Mouse (Mus musculus) embryonic fibroblast, embryonic 13.5 days (primary cell): ENCODE measurements around the gene Cmbl. TPM values are rescaled to one million over a fixed set of nuclear protein-coding genes. Genes with fewer than 3 reads are reported as not detected.

Experiments
- H3K27ac ChIP-seq: 2 replicates; pipeline ENCODE4 v1.5.1; 2012; ENCODE audit warnings: low read length, control low read depth, inconsistent platforms; ENCODE audit not compliant: insufficient read depth
- H3K4me1 ChIP-seq: 2 replicates; pipeline ENCODE4 v1.6.1; 2011; ENCODE audit warnings: low read length; ENCODE audit not compliant: control insufficient read depth, insufficient read depth
- H3K4me3 ChIP-seq: 2 replicates; pipeline ENCODE4 v1.5.1; 2011; ENCODE audit warnings: mild to moderate bottlenecking, control low read depth, low read length; ENCODE audit not compliant: insufficient read depth
- CTCF ChIP-seq: IDR thresholded peaks from 2 replicates; pipeline ENCODE4 v1.5.1; 2011; ENCODE audit warnings: mild to moderate bottlenecking, control low read depth, low read length, moderate library complexity, borderline replicate concordance; ENCODE audit not compliant: insufficient read depth
- POLR2A ChIP-seq: IDR thresholded peaks from 2 replicates; pipeline ENCODE4 v1.6.1; 2011; ENCODE audit warnings: low read depth, mild to moderate bottlenecking, control low read depth, low read length, moderate library complexity
- polyA plus RNA-seq: library from polyadenylated mRNA; stranded (reverse); fragments of >200 nt; gene quantifications from 2 replicates; pipeline ENCODE4 v1.2.4, GENCODE M21; 2011; ENCODE audit warnings: low read depth; ENCODE audit not compliant: missing spikeins, insufficient read length

Cmbl gene
- polyA plus RNA-seq, 1 experiment = 2.3 TPM

DNA sequence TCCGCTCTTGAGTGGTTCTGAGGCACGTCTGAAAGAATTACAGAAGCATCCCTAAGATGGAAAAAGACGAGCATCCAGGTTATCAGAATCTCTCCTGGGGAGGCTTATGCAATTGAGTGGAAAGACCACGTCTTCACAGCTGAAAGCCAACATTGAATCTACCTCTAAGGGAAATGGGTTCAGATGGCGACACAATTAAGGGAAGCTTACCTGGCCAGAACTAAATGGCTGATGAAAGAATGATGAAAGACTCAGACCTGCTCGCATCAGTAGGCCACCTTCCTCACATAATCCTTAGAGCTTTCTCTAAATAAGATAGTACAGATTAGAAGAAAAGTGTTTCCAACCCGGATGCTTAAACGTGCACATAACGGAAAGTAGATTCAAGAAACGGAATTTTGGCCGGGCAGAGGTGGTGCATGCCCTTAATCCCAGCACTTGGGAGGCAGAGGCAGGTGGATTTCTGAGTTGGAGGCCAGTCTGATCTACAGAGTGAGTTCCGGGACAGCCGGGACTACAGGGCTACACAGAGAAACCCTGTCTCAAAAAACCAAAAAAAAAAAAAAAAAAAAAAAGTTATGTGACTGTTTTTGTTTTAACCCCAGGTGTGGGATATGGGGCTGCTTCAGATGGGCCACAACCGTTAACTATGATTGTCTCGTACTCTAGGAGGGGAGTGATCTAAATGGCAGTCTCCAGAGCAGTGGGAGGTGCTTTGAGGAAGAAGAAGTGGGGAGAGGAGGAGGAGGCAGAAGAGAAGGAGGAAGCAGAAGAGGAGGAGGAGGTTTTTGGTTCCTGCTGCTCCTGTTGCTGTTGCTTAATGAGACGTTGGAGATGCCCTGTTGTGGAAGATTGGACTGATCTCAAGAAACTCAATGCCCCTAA, 33.5 kb upstream of the Cmbl start:
- peaks cover 3% of the 10 kb centered on the region; the same call in 1 of the 2 replicates for H3K4me1 ChIP-seq
- peak overlapping the region; percentile 93 for H3K27ac ChIP-seq
- H3K4me3 ChIP-seq = peak overlapping the region; percentile 95
- TF ChIP-seq CTCF (no peak), POLR2A (peak; percentile 36; the same call in 1 of the 2 replicates)

DNA sequence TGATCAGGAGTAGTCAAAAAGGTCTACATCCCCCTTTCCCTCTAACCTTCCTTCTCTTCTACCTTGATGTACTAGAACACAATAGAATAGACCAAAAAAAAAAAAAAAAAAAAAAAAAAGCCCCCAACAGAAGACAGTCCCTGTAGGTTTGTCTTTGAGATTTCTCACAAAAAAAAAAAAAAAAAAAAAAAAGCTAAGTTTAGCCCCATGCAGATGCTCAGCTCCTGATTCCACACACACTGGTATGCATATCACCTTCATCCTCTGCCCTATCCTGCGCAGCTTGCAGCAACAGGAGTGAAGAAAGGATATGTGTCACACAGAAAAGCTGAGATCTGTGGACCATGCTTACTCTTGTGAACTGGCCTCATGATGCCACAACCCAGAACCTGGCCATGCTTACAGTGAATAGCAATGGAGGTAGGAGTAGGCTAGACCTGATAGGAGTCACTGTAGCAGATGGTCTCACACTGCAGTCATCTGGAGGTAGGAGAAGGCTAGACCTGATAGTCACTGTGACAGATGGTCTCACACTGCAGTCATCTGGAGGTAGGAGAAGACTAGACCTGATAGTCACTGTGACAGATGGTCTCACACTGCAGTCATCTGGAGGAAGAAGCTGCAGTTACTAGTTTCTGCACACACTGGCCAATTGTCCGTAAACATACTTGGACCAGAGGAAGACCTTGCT, 32.7 kb upstream of the Cmbl start:
- Histone ChIP-seq H3K4me1 (peaks cover 3% of the 10 kb centered on the region; the same call in 1 of the 2 replicates), H3K4me3 (no peak overlapping the region), H3K27ac (no peak overlapping the region)
- TF ChIP-seq POLR2A = peak; percentile 31; the same call in 1 of the 2 replicates
- TF ChIP-seq CTCF = no peak

DNA sequence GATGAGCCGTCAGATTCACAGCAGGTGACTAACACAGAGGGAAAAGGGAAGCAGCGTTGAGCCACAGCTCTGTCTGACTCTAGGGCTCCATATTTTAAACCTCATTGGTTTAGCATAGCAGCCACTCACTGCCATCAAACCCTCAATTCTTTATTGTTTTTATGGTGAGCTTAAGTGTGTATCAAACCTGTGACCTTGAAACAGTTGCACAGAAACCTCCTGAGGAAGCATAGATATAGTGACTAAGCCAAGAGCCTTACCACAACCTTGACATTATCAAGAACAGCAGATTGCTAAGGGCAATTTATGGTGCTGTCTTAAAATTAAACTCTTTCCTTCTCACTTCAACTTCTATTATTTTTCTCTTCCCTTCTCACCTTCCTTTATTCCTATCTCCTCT, 31.7 kb upstream of the Cmbl start:
- no peak for TF ChIP-seq POLR2A
- no peak for TF ChIP-seq CTCF
- no peak overlapping the region for H3K27ac ChIP-seq
- no peak overlapping the region for H3K4me3 ChIP-seq
- peaks cover 3% of the 10 kb centered on the region; the same call in 1 of the 2 replicates for H3K4me1 ChIP-seq

DNA sequence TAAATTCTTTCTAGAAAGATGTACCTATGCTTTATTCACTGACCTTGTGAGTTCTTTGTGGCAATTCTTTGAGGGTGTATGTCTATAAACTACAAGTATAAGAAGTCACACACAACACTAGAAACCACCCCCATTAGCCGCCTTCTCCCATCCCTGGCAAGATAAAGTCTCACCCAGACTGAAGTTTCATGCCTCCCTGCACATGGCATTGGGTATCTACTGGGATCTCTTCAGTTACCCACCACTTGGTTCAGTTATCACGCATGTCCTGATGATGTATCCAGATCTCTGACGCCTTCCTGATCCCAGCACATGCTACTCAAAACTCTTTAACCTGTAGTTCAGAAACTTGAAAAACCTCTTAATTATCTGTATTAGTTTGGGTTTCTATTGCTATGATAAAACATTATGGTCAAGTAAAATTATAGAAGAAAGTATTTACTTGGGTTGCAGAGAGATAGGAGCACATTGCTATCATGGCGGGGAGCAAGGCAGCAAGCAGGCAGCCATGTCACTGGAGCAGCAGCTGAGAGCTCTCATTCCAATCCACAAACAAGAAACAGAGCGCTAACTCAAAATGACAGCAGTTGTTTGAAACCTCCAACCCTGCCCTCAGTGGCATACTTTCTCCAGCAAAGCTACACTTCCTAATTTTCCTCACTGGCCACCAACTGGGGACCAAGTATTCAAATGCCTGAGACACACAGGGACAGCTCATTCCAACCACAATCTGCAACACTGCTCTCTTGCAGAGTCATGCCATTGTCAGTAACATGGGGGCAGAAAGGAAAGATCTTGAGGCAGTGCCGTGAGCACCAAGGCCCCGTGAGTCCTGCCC, 30.5 kb upstream of the Cmbl start:
- H3K27ac ChIP-seq = no peak overlapping the region
- TF ChIP-seq CTCF (no peak), POLR2A (no peak)
- H3K4me3 ChIP-seq = no peak overlapping the region
- H3K4me1 ChIP-seq = no peaks in the 10 kb centered on the region

DNA sequence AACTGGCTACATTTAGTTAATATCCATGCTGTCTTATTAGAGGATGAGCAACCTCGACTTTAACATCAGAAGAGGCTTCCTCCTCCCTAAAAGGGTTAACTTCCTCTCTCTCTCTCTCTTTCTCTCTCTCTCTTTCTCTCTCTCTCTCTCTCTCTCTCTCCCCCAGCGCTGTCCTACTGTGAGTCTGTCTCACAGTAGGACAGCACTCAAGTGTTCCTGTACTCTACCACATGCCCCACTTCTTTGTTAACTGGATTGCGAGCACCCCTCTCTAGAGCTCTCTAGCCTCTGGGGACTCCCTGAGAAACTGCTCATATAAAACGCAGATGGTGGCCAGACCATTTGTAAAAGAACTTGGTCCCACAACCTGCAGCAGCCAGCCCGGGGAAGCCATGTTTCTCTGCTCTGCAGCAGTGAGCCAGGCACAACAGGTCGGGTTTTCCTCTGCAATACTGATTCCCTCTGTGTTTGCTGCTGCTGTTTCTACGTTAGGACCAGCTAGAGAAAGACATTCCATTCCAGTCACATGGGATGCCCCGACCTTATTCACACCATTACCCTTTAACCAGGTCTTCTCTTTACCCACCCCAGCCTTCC, 29.8 kb upstream of the Cmbl start:
- Histone ChIP-seq H3K4me1 (no peaks in the 10 kb centered on the region), H3K27ac (no peak overlapping the region), H3K4me3 (no peak overlapping the region)
- TF ChIP-seq CTCF (no peak), POLR2A (no peak)

DNA sequence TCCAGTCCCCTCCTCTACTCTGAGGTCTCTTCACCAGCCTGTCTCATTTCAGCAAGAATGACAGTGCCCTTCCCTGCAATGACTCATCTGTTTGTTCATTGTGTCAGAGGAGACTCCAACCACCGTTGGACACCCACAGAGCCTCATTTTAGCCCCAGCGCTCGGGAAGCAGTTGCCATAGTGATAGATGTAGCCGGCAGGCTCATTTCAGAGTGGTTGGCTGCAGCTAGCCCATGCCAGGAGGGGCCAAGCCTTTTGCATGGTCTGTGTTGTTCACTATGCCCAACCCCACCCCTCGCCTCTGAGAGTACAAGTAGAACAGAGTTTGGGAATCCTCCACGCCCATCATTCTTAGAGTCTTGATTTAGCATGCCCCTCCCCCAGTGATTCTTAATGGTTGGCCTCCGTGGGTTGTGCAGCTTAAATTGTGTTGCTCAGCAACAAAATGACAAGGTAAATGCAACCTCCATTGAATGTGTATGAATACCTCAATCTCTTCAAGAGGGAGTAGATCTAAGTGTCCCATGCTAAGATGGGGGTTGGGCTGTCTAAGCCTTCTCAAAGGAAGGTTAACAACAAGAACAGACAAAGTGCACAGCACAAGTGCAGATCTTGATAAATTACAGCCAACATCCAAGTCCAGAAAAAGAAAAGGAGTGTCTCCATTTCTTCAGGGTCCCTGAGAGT, 29.0 kb upstream of the Cmbl start:
- TF ChIP-seq POLR2A = no peak
- TF ChIP-seq CTCF = no peak
- Histone ChIP-seq H3K27ac (no peak overlapping the region), H3K4me3 (no peak overlapping the region), H3K4me1 (no peaks in the 10 kb centered on the region)

DNA sequence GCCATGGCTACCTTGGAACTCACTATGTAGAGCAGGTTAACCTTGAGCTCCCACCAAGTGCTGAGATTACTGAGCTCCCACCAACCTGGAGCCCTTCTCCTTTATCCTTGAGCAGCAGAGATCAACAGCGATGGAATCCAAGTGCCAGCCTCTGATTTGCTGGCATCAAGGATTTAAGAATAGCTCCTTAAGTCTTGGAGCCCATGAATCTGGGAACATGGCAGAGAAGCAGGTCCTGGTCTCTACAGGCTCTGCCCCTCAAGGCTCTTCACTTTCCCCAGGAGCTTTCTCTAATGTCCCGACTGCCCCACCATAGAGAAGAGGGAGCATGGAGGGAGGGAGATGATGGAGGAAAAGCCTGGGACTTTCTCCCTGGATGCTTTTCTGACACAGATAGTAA, 27.5 kb upstream of the Cmbl start:
- no peak for TF ChIP-seq CTCF
- no peak for TF ChIP-seq POLR2A
- no peak overlapping the region for H3K4me3 ChIP-seq
- no peak overlapping the region for H3K27ac ChIP-seq
- H3K4me1 ChIP-seq = peaks cover 2% of the 10 kb centered on the region; the same call in 1 of the 2 replicates

DNA sequence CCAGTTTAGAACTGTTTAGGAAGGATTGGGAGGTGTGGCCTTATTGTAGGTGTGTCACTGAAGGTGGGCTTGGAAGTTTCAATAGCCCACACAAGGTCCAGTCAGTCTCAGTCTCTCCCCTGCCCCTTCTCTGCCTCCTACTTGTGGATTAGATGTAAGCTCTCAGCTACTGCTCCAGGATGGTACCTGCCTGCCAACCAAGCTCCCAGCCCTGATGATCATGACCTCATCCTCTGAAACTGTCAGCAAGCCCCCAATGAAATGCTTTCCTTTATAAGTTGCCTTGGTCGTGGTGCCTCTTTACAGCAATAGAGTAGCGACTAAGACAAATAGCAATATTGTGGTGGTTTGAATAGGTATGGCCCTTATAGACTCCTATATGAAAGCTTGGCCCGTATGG, 26.8 kb upstream of the Cmbl start:
- Histone ChIP-seq H3K27ac (no peak overlapping the region), H3K4me1 (peaks cover 2% of the 10 kb centered on the region; the same call in 1 of the 2 replicates), H3K4me3 (no peak overlapping the region)
- TF ChIP-seq CTCF (no peak), POLR2A (no peak)
